ENCODE assay signal across 11 mouse cellular contexts in genomic region chr5:129726784-129727183, GRCm38 (mm10). TPM values are rescaled to one million over a fixed set of nuclear protein-coding genes. Genes with fewer than 3 reads are reported as not detected.
DNase-seq lines count a peak whose midpoint lies in the region; ATAC-seq and TF ChIP-seq lines count a peak whose summit lies in the region.
"Had no signal": no experiment of that assay in that cellular context is flagged by ENCODE, and none has a peak within 500 bp of the region (broad histone marks: within the 10 kb centered on the region; RNA-seq: fewer than 3 reads in every experiment).

No protein-coding gene starts in this region.

- no peak for TF ChIP-seq CTCF in stomach, postnatal 0 days (IDR thresholded peaks at IDR 0.05; ENCODE audit: low read depth)

- peaks cover 36% of the 10 kb centered on the region for H3K4me1 ChIP-seq in hindbrain, embryonic 15.5 days (replicated peaks)
- peaks cover 11% of the 10 kb centered on the region for H3K4me1 ChIP-seq in hindbrain, embryonic 16.5 days (ENCODE audit: control insufficient read depth, insufficient read depth, low read depth, low read length)
- H3K4me1 ChIP-seq in stomach, embryonic 16.5 days (ENCODE audit: control insufficient read depth, insufficient read depth, low read length): peaks cover 46% of the 10 kb centered on the region
- peaks cover 5% of the 10 kb centered on the region; the same call in 1 of the 2 replicates for H3K4me1 ChIP-seq in stomach, postnatal 0 days (replicated peaks; ENCODE audit: control insufficient read depth, insufficient read depth)
- peaks cover 46% of the 10 kb centered on the region for H3K4me1 ChIP-seq in heart, embryonic 16.5 days (ENCODE audit: control insufficient read depth, insufficient read depth, low read length)

- no peak overlapping the region for H3K9ac ChIP-seq in hindbrain, embryonic 15.5 days
- H3K9ac ChIP-seq in hindbrain, embryonic 16.5 days (ENCODE audit: low read depth, low read length): no peak overlapping the region
- no peak overlapping the region for H3K9ac ChIP-seq in stomach, embryonic 16.5 days (ENCODE audit: low read length)
- H3K9ac ChIP-seq in stomach, postnatal 0 days (ENCODE audit: low read length): no peak overlapping the region
- H3K9ac ChIP-seq in heart, embryonic 16.5 days (ENCODE audit: low read length): peak overlapping the region; percentile 94
- H3K9ac ChIP-seq: limb, embryonic 15.5 days had no signal

- no peak for ATAC-seq in hindbrain, embryonic 15.5 days (ENCODE audit: low FRiP score, low read depth)
- ATAC-seq in hindbrain, embryonic 16.5 days: no peak
- no peak for ATAC-seq in stomach, embryonic 16.5 days (ENCODE audit: insufficient read depth, low FRiP score)
- no peak for ATAC-seq in stomach, postnatal 0 days (ENCODE audit: low FRiP score, low TSS enrichment)
- ATAC-seq in heart, embryonic 16.5 days (replicated peaks; ENCODE audit: extremely low read depth, insufficient read depth, low FRiP score): no peak

- no peak for DNase-seq in stomach, postnatal 0 days (ENCODE audit: low spot score)
- DNase-seq in ovary, postnatal 14 days (ENCODE audit: low spot score): no peak
- no peak for DNase-seq in adrenal gland, adult (ENCODE audit: inconsistent age in 2 of 2, low spot score in 1 of 2)
- DNase-seq: adrenal gland, postnatal 10 days; cerebellum, adult 2 months; right cerebral cortex, postnatal 25 days had no signal

- H3K4me3 ChIP-seq in hindbrain, embryonic 15.5 days: no peak overlapping the region
- H3K4me3 ChIP-seq in hindbrain, embryonic 16.5 days (ENCODE audit: low read length): no peak overlapping the region
- no peak overlapping the region for H3K4me3 ChIP-seq in stomach, embryonic 16.5 days (replicated peaks; ENCODE audit: low read length)
- H3K4me3 ChIP-seq in stomach, postnatal 0 days (ENCODE audit: low read depth, low read length): no peak overlapping the region
- peak overlapping the region; percentile 82 for H3K4me3 ChIP-seq in heart, embryonic 16.5 days (ENCODE audit: low read length)

- H3K9me3 ChIP-seq in hindbrain, embryonic 15.5 days: no peaks in the 10 kb centered on the region
- no peaks in the 10 kb centered on the region for H3K9me3 ChIP-seq in hindbrain, embryonic 16.5 days (ENCODE audit: control insufficient read depth, low read length)
- no peaks in the 10 kb centered on the region for H3K9me3 ChIP-seq in stomach, embryonic 16.5 days (replicated peaks; ENCODE audit: control insufficient read depth, low read length)
- H3K9me3 ChIP-seq in stomach, postnatal 0 days (ENCODE audit: control insufficient read depth, low read length): no peaks in the 10 kb centered on the region
- H3K9me3 ChIP-seq in heart, embryonic 16.5 days (replicated peaks; ENCODE audit: control insufficient read depth, low read length): no peaks in the 10 kb centered on the region
- H3K9me3 ChIP-seq: limb, embryonic 15.5 days had no signal

- no peak for TF ChIP-seq EP300 in stomach, postnatal 0 days (optimal IDR thresholded peaks at IDR 0.05)

- no peaks in the 10 kb centered on the region for H3K27me3 ChIP-seq in hindbrain, embryonic 15.5 days
- H3K27me3 ChIP-seq in hindbrain, embryonic 16.5 days (replicated peaks; ENCODE audit: control insufficient read depth, insufficient read depth, low read length): no peaks in the 10 kb centered on the region
- H3K27me3 ChIP-seq in stomach, embryonic 16.5 days (ENCODE audit: control insufficient read depth, insufficient read depth, low read length): no peaks in the 10 kb centered on the region
- H3K27me3 ChIP-seq in stomach, postnatal 0 days (ENCODE audit: control insufficient read depth, insufficient read depth, low read length): no peaks in the 10 kb centered on the region
- H3K27me3 ChIP-seq in heart, embryonic 16.5 days (ENCODE audit: control insufficient read depth, insufficient read depth, low read length): no peaks in the 10 kb centered on the region
- H3K27me3 ChIP-seq: limb, embryonic 15.5 days had no signal

- 90% methylated on average over 3 of the region's 3 CpGs for WGBS in hindbrain, embryonic 15.5 days
- WGBS in hindbrain, embryonic 16.5 days: 90% methylated on average over 3 of the region's 3 CpGs
- WGBS in stomach, embryonic 16.5 days: 76% methylated on average over 3 of the region's 3 CpGs
- 85% methylated on average over 3 of the region's 3 CpGs for WGBS in stomach, postnatal 0 days
- 74% methylated on average over 3 of the region's 3 CpGs for WGBS in heart, embryonic 16.5 days

- no peaks in the 10 kb centered on the region for H3K36me3 ChIP-seq in hindbrain, embryonic 15.5 days
- no peaks in the 10 kb centered on the region for H3K36me3 ChIP-seq in hindbrain, embryonic 16.5 days (ENCODE audit: control insufficient read depth, insufficient read depth, low read length)
- no peaks in the 10 kb centered on the region for H3K36me3 ChIP-seq in stomach, embryonic 16.5 days (ENCODE audit: control insufficient read depth, insufficient read depth, low read length)
- H3K36me3 ChIP-seq in stomach, postnatal 0 days (ENCODE audit: control insufficient read depth, insufficient read depth, low read length): no peaks in the 10 kb centered on the region
- H3K36me3 ChIP-seq in heart, embryonic 16.5 days (ENCODE audit: control insufficient read depth, insufficient read depth): no peaks in the 10 kb centered on the region
- H3K36me3 ChIP-seq: limb, embryonic 15.5 days had no signal

- peak overlapping the region; percentile 57; the same call in 1 of the 2 replicates for H3K4me2 ChIP-seq in hindbrain, embryonic 15.5 days
- no peak overlapping the region; the same call in 1 of the 2 replicates for H3K4me2 ChIP-seq in hindbrain, embryonic 16.5 days (ENCODE audit: low read length)
- peak overlapping the region; percentile 51; the same call in 1 of the 2 replicates for H3K4me2 ChIP-seq in stomach, embryonic 16.5 days (ENCODE audit: low read depth, low read length)
- H3K4me2 ChIP-seq in stomach, postnatal 0 days (replicated peaks; ENCODE audit: low read depth): no peak overlapping the region
- peak overlapping the region; percentile 62 for H3K4me2 ChIP-seq in heart, embryonic 16.5 days (ENCODE audit: low read depth, low read length)

- H3K27ac ChIP-seq in hindbrain, embryonic 15.5 days (replicated peaks): no peak overlapping the region
- H3K27ac ChIP-seq in hindbrain, embryonic 16.5 days (ENCODE audit: low read depth, low read length): no peak overlapping the region
- no peak overlapping the region for H3K27ac ChIP-seq in stomach, embryonic 16.5 days (ENCODE audit: low read length)
- no peak overlapping the region for H3K27ac ChIP-seq in stomach, postnatal 0 days (replicated peaks)
- peak overlapping the region; percentile 99; the same call in 1 of the 2 replicates for H3K27ac ChIP-seq in heart, embryonic 16.5 days (ENCODE audit: low read length)
- H3K27ac ChIP-seq: limb, embryonic 15.5 days had no signal

RNA-seq across cellular contexts. Expression of gene Nipsnap2, which starts 1.9 kb away (rescaled TPM):
- 90.7 and 91.6 TPM in 2 replicates for polyA plus RNA-seq in hindbrain, embryonic 15.5 days (2015; fragmentation: Nextera tagmentation; extraction: Ambion mirVana)
- 96.4 and 98.7 TPM in 2 replicates for polyA plus RNA-seq in hindbrain, embryonic 16.5 days (2015; fragmentation: Nextera tagmentation; extraction: Ambion mirVana)
- 86.3 and 103 TPM in 2 replicates for polyA plus RNA-seq in stomach, embryonic 16.5 days (2015; fragmentation: Nextera tagmentation; extraction: Ambion mirVana)
- 87.1 and 92.5 TPM in 2 replicates for polyA plus RNA-seq in stomach, postnatal 0 days (2015; fragmentation: Nextera tagmentation; extraction: Ambion mirVana)
- 398 and 419 TPM in 2 replicates for polyA plus RNA-seq in heart, embryonic 16.5 days (2015; fragmentation: Nextera tagmentation; extraction: Ambion mirVana)

RNA-seq across cellular contexts. Expression of gene Mrps17, which starts 11.5 kb away (rescaled TPM):
- polyA plus RNA-seq in hindbrain, embryonic 15.5 days (2015; fragmentation: Nextera tagmentation; extraction: Ambion mirVana): 162 and 169 TPM in 2 replicates
- polyA plus RNA-seq in hindbrain, embryonic 16.5 days (2015; fragmentation: Nextera tagmentation; extraction: Ambion mirVana): 171 and 176 TPM in 2 replicates
- polyA plus RNA-seq in stomach, embryonic 16.5 days (2015; fragmentation: Nextera tagmentation; extraction: Ambion mirVana): 160 and 174 TPM in 2 replicates
- polyA plus RNA-seq in stomach, postnatal 0 days (2015; fragmentation: Nextera tagmentation; extraction: Ambion mirVana): 135 and 140 TPM in 2 replicates
- polyA plus RNA-seq in heart, embryonic 16.5 days (2015; fragmentation: Nextera tagmentation; extraction: Ambion mirVana): 152 and 161 TPM in 2 replicates

RNA-seq across cellular contexts. Expression of gene Sept14, which starts 18.5 kb away (rescaled TPM):
- polyA plus RNA-seq in hindbrain, embryonic 15.5 days (2015; fragmentation: Nextera tagmentation; extraction: Ambion mirVana): not detected in 2 replicates
- not detected in 2 replicates for polyA plus RNA-seq in hindbrain, embryonic 16.5 days (2015; fragmentation: Nextera tagmentation; extraction: Ambion mirVana)
- polyA plus RNA-seq in stomach, embryonic 16.5 days (2015; fragmentation: Nextera tagmentation; extraction: Ambion mirVana): not detected in 2 replicates
- polyA plus RNA-seq in stomach, postnatal 0 days (2015; fragmentation: Nextera tagmentation; extraction: Ambion mirVana): not detected in 2 replicates
- not detected in 2 replicates for polyA plus RNA-seq in heart, embryonic 16.5 days (2015; fragmentation: Nextera tagmentation; extraction: Ambion mirVana)
- polyA plus RNA-seq: cerebellum, adult 2 months; limb, embryonic 15.5 days had no signal

RNA-seq across cellular contexts. Expression of gene Zfp11, which starts 56.9 kb away (rescaled TPM):
- polyA plus RNA-seq in hindbrain, embryonic 15.5 days (2015; fragmentation: Nextera tagmentation; extraction: Ambion mirVana): 5.7 and 7.1 TPM in 2 replicates
- 7.1 and 7.7 TPM in 2 replicates for polyA plus RNA-seq in hindbrain, embryonic 16.5 days (2015; fragmentation: Nextera tagmentation; extraction: Ambion mirVana)
- 4.1 and 4.3 TPM in 2 replicates for polyA plus RNA-seq in stomach, embryonic 16.5 days (2015; fragmentation: Nextera tagmentation; extraction: Ambion mirVana)
- 0.98 and 1.2 TPM in 2 replicates for polyA plus RNA-seq in stomach, postnatal 0 days (2015; fragmentation: Nextera tagmentation; extraction: Ambion mirVana)
- polyA plus RNA-seq in heart, embryonic 16.5 days (2015; fragmentation: Nextera tagmentation; extraction: Ambion mirVana): 4.4 and 4.6 TPM in 2 replicates

Comparison
In these comparisons a context has a peak if more than half of its experiments do, and no peak if none do; other contexts are left out.
1. H3K4me2 ChIP-seq: peak in hindbrain, embryonic 15.5 days (single experiment), stomach, embryonic 16.5 days (single experiment) and heart, embryonic 16.5 days (single experiment); none in hindbrain, embryonic 16.5 days (single experiment) and stomach, postnatal 0 days (single experiment).